Mouse (Mus musculus) intestine, postnatal 0 days (tissue): ENCODE measurements around the gene Galnt13. TPM values are rescaled to one million over a fixed set of nuclear protein-coding genes. Genes with fewer than 3 reads are reported as not detected.

Source experiments
- ATAC-seq: fragments of 200-750 bp; cut with Nextera tagmentation; 2 replicates; pipeline ENCODE4 v1.8.0; 2017; ENCODE audit warnings: mild to moderate bottlenecking, moderate TSS enrichment, moderate library complexity
- H3K27ac ChIP-seq: fragments of 300-500 bp; sonication (generic); 2 replicates; pipeline ENCODE4 v1.5.1; 2014; ENCODE audit warnings: mild to moderate bottlenecking, low read depth, low read length, moderate library complexity
- H3K27me3 ChIP-seq: fragments of 300-500 bp; sonication (generic); replicated peaks from 2 replicates; pipeline ENCODE4 v1.6.1; 2014; ENCODE audit warnings: low read length, mixed read lengths; ENCODE audit not compliant: control insufficient read depth, insufficient read depth
- H3K36me3 ChIP-seq: fragments of 300-500 bp; sonication (generic); 2 replicates; pipeline ENCODE4 v1.6.1; 2014; ENCODE audit warnings: mild to moderate bottlenecking, moderate library complexity; ENCODE audit not compliant: control insufficient read depth, insufficient read depth
- H3K4me1 ChIP-seq: fragments of 300-500 bp; sonication (generic); replicated peaks from 2 replicates; pipeline ENCODE4 v1.6.1; 2014; ENCODE audit warnings: antibody characterized with exemption, low read length, mixed read lengths; ENCODE audit not compliant: control insufficient read depth, insufficient read depth
- H3K4me2 ChIP-seq: fragments of 300-500 bp; sonication (generic); replicated peaks from 2 replicates; pipeline ENCODE4 v1.6.1; 2014; ENCODE audit warnings: low read depth, mild to moderate bottlenecking, moderate library complexity
- H3K4me3 ChIP-seq: fragments of 300-500 bp; sonication (generic); 2 replicates; pipeline ENCODE4 v1.5.1; 2014; ENCODE audit warnings: low read depth, low read length
- H3K9ac ChIP-seq: fragments of 300-500 bp; sonication (generic); 2 replicates; pipeline ENCODE4 v1.6.1; 2014; ENCODE audit warnings: mild to moderate bottlenecking, low read depth, low read length
- H3K9me3 ChIP-seq: fragments of 300-500 bp; sonication (generic); 2 replicates; pipeline ENCODE4 v1.6.1; 2016; ENCODE audit warnings: mixed run types; ENCODE audit not compliant: control insufficient read depth
- CTCF ChIP-seq: sonication (generic); IDR thresholded peaks from 2 replicates; pipeline ENCODE4 v1.5.1; 2016; ENCODE audit warnings: low read depth, mild to moderate bottlenecking, control low read depth, antibody characterized with exemption, moderate library complexity
- WGBS: fragments of 180-500 bp; shearing (Covaris S2); extraction: QIAGEN DNeasy Blood & Tissue Kit; methylation state at CpG from one replicate; pipeline ENCODE4 v1.1.7; 2014; 5-methylcytosine and 5-hydroxymethylcytosine counted together
- polyA plus RNA-seq: library from polyadenylated mRNA; unstranded; fragments of >200 nt; fragmentation: Nextera tagmentation; extraction: Ambion mirVana; gene quantifications from 2 replicates; pipeline ENCODE4 v1.2.1, GENCODE M21; 2015

Galnt13 gene
- 0.23 and 0.44 TPM in 2 replicates for polyA plus RNA-seq

DNA sequence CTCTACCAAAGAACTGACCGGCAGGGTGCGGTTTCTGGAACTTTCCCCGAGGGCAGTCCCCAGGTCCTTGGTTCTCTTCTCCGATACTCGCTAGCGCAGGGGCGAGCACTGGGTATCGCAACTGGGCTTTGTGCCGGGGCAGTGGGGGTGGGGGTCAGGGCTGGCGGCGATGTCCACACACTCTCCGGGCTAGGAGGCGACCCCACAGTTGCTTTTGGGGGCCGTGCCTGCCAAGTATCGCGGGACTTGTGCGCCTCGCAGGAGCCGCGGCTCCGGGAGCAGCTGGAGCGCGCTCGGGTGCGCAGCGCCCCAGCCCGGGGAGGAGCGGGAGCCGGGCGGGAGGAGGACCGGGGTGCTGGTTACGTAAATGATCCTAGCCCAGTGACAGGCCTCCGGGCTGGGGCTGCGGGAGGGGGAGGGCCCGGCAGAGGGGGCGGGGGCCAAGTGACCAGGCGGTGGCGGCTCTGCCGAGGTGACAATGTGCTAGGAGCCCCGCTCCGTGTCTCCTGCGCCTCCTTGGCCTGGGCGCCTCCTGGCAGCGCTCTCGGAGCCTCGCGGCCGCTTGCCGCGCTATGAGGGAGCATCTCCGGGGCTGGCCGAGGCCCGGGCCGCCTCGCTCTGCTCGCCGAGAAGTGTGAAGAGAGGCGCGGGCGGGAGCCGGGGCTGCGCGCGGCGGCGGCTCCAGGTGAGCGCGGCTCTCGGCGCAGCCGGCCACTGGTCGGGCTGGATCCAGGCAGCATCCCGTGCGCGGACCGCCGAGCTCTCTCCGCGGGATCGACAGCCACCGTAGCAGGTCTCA, at the start of gene Galnt13:
TSS of gene Galnt13 (plus strand) at position 381 of the 799 bp plus-strand sequence.
- H3K4me2 ChIP-seq = peak within 1 kb of the TSS; percentile 58
- under 1% methylated on average over 69 of the region's 81 CpGs for WGBS
- no peak within 1 kb of the TSS for H3K9ac ChIP-seq
- no peaks in the 10 kb centered on the region for H3K36me3 ChIP-seq
- ATAC-seq = no peak
- H3K27ac ChIP-seq = no peak within 1 kb of the TSS
- peaks cover 25% of the 10 kb centered on the region for H3K27me3 ChIP-seq
- H3K9me3 ChIP-seq = no peaks in the 10 kb centered on the region
- no peak for TF ChIP-seq CTCF
- peak within 1 kb of the TSS; percentile 32 for H3K4me3 ChIP-seq
- no peaks in the 10 kb centered on the region for H3K4me1 ChIP-seq

DNA sequence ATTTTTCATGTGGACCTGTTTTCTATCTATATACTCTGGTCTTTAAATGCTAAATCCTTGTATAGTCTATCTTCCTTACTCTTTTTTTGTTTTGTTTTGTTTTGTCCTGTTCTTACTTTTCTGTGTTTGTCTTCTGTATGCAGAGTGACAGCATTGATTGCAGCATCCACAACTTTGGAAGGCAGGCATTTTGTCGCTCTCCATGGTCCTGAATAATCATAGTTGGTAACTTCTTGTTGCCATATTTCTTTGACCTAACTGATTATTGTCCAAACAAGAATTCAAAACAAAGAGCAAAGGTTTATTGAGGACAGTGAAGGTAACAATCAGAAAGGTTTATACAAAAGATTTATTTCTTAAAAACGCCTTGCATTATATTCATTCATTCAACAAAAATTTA, 5.1 kb upstream of the Galnt13 start:
- ATAC-seq = no peak
- Histone ChIP-seq H3K36me3 (no peaks in the 10 kb centered on the region), H3K9me3 (no peaks in the 10 kb centered on the region), H3K4me2 (no peak overlapping the region), H3K4me1 (no peaks in the 10 kb centered on the region), H3K27ac (no peak overlapping the region), H3K4me3 (no peak overlapping the region), H3K9ac (no peak overlapping the region), H3K27me3 (peaks cover 6% of the 10 kb centered on the region)
- WGBS = 40% methylated on average over 2 of the region's 2 CpGs
- TF ChIP-seq CTCF = no peak

DNA sequence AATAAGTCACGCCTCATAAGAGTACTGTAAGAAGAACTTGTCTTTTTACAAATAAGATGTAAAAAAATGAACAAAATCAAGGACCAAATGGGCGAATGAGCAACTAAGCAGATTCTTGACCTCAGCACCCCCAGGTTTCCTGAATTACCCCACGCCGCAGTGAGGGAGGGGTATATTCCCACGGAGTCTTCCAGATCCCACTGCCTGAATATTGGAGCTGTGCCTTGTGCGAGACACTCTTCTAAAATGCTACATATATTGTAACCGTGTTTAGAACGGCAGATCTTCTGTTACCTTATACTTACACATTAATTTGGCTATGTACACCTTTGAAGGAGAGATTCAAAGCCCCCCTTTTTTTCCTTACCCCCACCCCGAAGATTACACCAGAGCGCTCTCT, 737 bp upstream of the Galnt13 start:
- Histone ChIP-seq H3K9me3 (no peaks in the 10 kb centered on the region), H3K4me3 (no peak overlapping the region), H3K9ac (no peak overlapping the region), H3K4me1 (no peaks in the 10 kb centered on the region), H3K4me2 (no peak overlapping the region), H3K27me3 (peaks cover 25% of the 10 kb centered on the region), H3K27ac (no peak overlapping the region), H3K36me3 (no peaks in the 10 kb centered on the region)
- no peak for ATAC-seq
- no peak for TF ChIP-seq CTCF
- WGBS = 49% methylated on average over 10 of the region's 10 CpGs

DNA sequence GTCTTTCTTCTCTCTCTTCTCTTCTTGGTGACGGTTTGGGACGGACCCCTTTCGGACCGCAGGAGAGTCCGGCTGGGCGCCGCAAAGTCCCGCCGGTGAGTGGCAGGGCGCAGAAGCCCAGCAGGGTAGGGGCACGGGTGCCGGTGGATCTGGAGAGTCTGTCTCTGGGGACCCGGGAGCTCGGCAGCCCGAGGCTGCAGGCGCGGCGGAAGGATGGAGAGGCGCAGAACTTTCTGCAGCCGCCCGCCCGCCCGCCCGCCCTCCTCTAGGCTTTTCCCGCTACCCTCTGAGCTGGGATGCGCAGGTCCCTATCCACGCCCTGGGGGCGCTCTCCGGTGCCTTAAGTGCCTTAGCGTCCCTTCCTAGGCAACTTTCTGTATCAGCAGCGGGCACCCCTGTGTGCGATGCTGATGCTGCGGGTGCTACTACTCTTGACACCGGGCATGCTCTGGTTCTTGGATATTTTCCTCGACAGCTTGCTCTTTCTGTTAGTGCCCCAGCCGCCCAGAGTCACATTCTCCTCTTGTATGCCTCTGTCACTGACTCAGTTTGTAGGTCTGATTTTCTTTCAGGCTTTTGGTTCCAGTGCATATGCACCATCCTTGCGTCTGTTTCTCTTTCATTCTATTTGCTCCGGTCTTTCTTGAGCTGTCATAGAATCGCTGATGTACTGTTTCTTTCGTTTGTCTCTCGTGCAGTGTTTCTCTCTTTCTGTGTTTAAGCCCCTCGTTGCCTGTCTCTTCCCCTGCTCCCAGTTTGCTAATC, 801 bp downstream of the Galnt13 start:
- Histone ChIP-seq H3K27ac (no peak overlapping the region), H3K36me3 (no peaks in the 10 kb centered on the region), H3K4me2 (peak overlapping the region; percentile 58), H3K4me3 (peak overlapping the region; percentile 32), H3K9me3 (no peaks in the 10 kb centered on the region), H3K9ac (no peak overlapping the region), H3K4me1 (no peaks in the 10 kb centered on the region), H3K27me3 (peaks cover 25% of the 10 kb centered on the region)
- no peak for TF ChIP-seq CTCF
- no peak for ATAC-seq
- WGBS = 2% methylated on average over 39 of the region's 42 CpGs

DNA sequence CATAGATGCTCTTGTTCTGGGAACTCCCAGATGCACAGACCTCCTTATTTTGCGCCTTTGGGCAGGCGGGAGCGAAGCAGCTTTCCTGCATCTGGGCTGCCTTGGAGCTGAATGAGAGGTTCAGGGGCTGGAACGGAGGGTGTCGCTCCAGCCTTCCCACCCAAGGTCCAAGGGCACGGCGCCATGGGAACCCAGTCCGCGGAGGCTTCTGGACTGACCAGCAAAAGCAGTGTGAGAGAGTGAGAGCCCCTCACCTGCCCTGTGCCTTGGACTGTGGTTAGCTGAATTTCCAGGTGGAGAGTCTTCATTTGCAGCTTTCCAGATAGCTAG, 1.3 kb downstream of the Galnt13 start:
- no peaks in the 10 kb centered on the region for H3K9me3 ChIP-seq
- ATAC-seq = no peak
- H3K4me3 ChIP-seq = no peak overlapping the region
- H3K4me2 ChIP-seq = no peak overlapping the region
- 8% methylated on average over 9 of the region's 9 CpGs for WGBS
- no peaks in the 10 kb centered on the region for H3K4me1 ChIP-seq
- TF ChIP-seq CTCF = no peak
- peaks cover 25% of the 10 kb centered on the region for H3K27me3 ChIP-seq
- no peak overlapping the region for H3K27ac ChIP-seq
- H3K9ac ChIP-seq = no peak overlapping the region
- no peaks in the 10 kb centered on the region for H3K36me3 ChIP-seq

DNA sequence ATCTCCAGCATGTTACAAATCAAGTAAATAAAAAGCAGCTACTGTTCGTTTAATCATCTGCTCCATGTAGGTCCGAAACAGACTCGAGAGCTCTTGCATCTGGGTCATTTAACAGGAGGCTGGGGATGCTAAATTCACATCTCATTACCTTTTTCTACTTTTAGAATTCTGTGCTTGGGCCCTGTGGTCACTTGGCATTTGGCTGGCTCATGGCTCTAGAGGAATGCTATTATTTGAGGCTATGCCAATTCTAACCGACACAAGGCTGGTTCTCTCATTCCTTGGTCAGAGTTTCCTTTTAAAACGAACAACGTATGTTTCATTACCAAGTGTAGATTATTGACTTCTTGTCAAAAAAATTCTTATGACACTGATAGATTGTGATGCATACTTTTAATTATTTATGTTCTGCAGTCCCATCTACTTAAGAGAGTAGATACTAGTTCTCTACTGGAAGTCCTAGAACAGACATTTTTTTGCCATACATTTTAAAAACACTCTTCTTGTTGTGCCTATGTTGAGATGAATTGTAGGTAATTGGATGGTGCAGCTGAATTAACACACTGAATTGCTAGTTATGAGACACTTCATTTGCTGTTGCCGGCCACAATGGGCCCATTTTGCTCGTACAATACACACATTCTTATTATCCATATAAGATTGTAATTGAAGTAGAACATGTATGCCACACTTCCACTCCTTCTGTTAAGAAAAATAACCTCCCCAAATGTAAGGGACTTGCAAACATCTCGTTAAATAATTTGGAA, 6.8 kb downstream of the Galnt13 start:
- 0 out of 2 replicates have a peak, but pooled peaks cover under 1% of the 10 kb centered on the region for H3K27me3 ChIP-seq
- H3K9ac ChIP-seq = no peak overlapping the region
- ATAC-seq = no peak
- no peak overlapping the region for H3K4me2 ChIP-seq
- no peak overlapping the region for H3K4me3 ChIP-seq
- no peaks in the 10 kb centered on the region for H3K36me3 ChIP-seq
- no peak for TF ChIP-seq CTCF
- no peak overlapping the region for H3K27ac ChIP-seq
- 75% methylated on average over 9 of the region's 9 CpGs for WGBS
- no peaks in the 10 kb centered on the region for H3K4me1 ChIP-seq
- H3K9me3 ChIP-seq = no peaks in the 10 kb centered on the region
